Mouse (Mus musculus): ENCODE results near the gene Fbxl16. TPM values are rescaled to one million over a fixed set of nuclear protein-coding genes. Genes with fewer than 3 reads are reported as not detected.

Gene Fbxl16
- total RNA-seq, 4 experiments from 2014 or later, result 603 to 725 (median 681) TPM

DNA sequence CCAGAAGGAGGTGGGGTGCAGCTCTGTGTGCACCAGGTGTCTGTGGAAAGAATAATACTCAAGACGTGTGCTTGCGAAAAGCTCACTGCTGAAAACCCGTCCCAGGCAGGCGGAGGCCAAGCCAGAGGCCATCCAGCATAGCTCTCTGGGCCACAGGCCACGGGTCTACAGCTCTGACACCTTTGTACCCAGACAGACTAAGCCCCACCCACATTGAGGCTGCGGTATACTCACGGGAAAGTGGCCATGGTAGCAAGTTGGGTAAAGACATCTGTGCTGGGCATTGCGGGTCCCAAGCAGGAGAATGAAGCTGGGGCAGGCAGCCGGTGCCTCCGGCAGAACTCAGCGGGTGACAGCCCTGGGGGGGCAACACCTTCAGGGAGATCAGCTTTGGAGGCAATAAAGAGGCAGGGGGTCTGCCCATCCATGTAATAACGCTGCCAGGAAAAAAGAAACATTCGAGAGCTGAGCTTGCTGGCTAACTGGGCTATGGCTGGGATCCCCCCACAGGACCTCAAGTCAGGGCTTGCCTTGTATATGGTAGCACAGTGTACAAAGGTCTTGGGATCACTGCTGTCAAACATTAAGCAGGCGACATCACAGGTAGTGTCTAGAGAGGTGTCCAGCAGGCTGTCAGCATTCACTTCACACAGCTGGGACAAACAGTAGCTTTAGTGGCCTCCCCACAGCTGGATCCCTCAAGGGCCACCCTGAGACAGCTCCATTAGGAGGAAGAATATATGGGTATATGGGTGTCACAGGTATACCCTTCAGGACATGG, 30.8 kb downstream of the Fbxl16 start:
- no peak for DNase-seq (ENCODE audit: low spot score in 2 of 2)

DNA sequence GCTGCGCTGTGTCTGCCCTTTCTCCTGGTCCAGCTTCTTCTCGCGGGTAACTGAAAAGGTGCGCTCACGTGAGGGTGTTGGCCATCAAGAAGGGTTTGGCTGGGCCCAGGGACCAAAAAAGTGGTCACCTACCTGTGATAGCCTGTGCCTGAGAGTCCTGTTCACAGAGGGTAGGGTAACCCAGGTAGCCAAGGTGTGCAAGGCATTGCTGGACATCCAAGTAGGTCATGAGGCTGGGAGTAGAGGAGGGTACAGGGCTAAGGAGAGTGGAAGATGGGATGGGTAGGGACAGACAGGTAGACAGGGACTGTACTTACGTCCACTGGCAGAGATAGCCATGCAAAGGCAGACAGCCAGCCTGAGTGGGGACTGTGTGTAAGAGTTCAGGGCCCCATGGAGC, 31.6 kb downstream of the Fbxl16 start:
- no peak for DNase-seq (ENCODE audit: low spot score in 2 of 2)

DNA sequence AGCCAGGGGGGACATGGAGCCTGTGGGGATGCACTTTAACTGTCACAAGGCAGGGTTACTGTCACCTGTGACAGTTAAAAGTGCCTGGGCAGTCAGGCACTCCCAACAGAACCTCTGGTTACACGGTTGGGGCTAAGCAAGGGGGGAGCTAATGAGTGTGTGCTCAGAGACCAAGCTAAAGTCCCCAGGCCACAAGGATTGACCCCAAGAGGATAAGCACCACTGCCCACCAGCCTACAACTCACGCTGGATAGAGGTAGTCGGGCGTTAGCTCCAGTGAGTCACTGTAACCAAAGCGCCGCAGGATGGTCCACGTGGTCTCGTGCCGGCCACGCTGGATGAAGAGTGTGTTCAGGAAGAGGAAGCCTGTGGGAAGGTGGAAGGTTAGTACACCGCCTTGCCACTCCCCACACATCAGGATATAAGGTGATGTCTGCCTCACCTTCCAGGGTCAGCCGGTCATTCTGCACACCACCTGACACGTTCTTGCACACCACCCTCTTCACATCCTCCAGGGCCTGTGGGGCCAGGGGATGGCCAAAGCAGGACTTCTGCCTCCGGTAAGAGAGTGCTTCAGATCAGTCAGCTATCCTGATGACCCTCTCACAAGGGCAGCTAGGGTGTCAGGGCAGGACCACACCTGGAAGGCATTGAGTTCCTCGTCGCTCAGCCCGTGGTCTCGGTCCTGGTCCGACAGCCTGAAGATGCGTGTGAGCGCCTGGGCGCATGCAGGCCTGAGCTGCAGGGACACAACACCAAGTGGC, 32.4 kb downstream of the Fbxl16 start, which contains the start of gene Gm20683:
Gene Gm20683, minus strand, starts transcription at position 647 of the 764 bp plus-strand sequence.
- no peak for DNase-seq (ENCODE audit: low spot score in 2 of 2)

DNA sequence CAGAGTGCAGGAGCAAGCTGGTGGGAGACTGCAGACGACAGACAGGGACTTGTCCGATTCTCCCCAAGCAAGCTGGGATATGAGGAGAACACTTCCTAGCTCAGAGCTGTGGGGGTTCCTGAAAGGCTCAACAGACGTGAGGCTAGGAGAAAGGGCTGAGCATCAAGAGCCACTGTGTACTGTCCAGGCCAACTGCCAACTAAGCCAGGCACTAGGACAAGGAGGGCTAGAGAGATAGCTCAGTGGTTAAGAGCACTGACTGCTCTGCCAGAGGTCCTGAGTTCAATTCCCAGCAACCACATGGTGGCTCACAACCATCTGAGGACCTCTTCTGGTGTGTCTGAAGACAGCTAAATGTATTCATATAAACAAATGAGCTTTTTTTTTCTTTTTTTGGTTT, 33.6 kb downstream of the Fbxl16 start:
- no peak for DNase-seq (ENCODE audit: low spot score in 2 of 2)

DNA sequence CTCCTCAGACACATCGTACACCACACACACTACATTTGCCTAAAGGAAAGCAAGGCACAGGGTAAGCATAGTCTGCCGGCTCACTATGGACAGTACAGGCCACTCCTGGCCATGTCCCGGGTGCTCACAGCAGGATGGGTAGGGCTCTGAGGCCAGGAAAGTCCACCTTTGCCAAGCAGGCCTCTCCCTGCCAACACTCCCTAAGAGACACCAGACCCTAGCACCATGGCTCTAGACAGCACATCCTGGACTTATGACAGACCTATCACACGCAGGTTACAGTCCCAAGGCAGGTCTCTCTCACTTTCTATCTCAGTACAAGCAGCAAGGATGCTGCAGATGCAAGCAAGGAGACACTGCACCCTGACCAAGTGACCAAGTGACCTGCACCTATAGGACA, 34.2 kb downstream of the Fbxl16 start:
- DNase-seq (ENCODE audit: low spot score in 2 of 2), result no peak

DNA sequence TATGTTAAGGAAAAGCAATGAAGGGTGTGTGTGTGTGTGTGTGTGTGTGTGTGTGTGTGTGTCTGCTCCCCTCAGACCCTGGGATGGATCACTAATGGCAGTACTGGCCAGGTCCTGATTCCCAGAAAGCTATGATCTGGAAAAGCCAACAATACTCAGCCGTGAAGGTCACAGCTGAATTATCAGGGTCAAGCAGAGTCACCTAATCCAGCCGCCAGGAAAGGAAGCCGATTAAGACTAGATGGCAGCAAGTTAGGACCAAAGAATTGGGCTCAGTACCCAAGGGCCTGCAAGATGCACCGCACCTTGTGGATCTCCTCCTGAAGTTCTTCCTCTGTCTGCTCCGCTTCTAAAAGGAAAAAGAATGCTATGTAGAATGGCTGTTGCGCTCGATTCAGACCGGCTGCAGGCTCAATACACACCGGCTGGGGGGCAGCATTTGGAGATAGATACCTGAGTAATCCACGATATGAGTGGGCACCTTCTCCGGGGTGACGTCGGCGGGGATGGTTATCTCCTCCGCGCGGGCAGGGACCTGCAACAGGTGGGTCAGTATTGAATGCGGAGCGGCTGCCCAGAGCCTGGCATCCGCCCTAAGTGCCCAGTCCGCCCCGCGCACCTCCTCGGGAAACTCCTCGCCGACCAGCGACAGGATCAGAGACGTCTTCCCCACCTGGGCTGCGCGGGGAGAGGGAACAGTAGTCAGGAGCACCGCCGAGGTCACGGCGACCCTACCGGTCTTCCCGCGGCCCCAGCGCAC, 34.9 kb downstream of the Fbxl16 start:
- peak in 1 of 2 experiments; percentile 27 for DNase-seq (ENCODE audit: low spot score in 2 of 2)

DNA sequence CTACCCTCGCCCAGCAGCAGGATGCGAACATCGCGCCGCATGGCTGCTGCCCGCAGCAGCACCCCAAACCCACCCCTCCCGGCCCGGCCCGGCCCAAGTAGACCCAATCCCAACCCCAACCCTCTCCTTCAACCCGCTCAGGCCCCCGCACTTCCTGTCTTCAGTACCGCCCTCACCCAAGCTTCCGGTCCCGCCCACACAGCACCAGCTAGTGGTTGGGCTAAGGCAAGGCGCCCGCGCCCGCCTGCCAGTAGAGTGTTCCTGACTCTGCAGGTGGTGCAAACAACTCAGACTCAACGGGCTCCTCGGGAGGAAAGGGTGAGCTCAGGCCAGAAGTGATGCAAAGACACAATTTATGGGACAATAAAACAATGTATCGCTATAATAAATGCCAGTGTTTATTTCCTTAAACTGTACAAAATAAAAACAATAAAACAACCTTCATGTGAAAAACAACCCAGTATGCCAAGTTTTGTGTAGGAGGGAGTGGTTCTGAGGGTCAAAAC, 35.6 kb downstream of the Fbxl16 start, which contains the start of gene Rhot2:
Gene Rhot2, minus strand, starts transcription at position 456 of the 506 bp plus-strand sequence.
- DNase-seq (ENCODE audit: low spot score in 2 of 2), result peak; percentile 78 to 94

DNA sequence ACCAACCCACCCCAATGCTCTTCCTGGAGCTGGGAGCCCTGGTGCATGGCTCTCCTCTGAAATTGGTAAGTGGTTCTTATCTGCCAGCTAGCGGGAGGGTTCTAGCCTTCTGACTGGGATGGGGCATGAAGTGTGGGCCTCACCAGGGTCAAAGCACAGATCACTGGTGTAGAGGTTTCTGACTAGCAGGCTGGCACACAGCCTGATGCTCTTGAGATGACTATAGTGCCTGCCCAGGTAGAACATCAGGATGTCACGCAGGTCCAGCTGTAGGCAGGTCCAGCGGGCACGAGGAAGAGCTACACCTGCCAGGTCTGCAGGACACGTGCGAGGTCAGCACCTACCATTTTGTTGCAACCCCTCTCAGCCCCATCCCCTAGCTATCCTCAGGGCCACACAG, 51.3 kb downstream of the Fbxl16 start:
- DNase-seq (ENCODE audit: low spot score in 2 of 2), result no peak

DNA sequence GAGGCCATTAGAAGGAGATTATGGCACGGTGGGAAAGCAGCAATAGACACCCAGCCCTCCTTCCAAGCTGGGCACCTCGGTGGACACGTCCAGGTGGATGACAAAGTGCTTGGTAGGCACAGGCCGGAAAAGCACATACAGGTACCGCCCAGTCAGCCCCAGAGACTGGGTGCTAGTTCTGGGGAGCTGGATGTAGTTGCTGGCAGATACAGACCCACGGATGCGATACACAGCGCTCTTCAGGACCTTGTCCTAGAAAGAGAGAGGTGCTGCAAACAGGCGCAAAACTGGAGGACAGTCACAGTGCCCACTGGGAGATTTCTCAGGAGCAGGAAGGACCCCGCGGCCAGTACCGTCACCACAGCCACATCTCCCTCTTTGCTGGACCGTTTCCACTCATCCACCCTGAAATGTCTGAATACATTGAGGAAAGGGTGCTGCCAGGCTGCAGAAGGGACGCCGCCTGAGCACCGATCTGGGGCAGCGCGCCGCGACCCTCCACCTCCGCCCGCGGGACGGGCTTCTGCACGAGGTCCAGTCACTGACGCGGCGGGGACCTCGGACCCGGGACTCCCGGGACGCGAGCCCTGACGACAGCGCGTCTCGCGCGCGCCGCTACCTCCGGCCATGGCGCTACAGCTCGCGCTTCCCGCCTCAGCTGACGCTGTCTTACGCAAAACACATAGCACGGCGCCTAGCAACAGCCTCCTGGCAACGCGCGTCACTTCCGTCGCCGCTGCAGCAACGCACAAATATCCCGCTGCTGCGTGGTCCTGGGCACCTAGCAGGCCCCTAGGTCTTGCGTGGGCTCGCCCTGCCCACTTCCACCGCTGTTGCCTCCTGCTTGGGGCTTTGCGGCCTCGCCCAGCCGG, 52.2 kb downstream of the Fbxl16 start, which contains the start of gene Wdr90:
Gene Wdr90, minus strand, starts transcription at position 670 of the 872 bp plus-strand sequence.
- peak; percentile 85 to 93 for DNase-seq (ENCODE audit: low spot score in 2 of 2)

DNA sequence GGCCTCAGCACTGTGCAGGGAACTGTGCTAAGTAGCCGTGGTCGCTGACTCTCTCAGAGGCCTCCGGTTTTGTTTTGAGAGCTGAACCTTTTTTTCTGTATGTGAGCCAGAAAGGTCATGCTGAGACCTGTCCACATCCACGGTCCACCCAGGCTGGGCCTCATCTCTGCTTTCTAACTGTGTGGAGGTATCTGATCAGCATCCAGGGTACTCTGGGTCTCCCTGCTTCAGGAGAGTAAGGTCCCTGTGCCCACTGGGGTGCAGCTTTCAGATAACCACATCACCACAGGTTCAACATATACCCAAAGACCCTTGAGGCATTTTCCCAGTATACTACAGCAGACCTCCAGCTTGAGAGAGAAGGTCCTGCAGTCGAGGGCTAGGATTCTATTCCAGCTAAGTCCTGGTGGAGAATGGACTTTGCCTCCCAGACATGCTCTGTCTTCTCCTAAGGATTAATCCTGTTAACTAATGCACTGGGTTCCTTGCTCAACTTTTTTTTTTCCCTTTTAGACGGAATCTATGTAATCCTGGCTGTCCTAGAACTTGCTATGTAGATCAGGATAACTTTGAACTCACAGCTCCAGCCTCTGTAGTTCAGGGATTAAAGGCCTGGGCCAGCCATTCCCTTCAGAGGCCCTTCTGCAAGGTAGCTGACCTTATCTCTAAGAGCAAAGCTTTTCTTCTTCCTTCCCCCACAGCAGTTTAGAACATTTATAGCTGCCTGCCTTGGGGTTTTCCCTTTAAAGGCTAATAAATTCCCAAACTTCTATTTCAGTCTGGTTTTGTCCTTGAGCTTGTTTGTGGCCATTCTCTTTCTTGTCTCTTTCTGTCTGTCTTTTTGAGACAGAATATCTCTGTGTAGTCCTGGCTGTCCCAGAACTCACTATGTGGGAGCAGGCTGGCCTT, 53.1 kb downstream of the Fbxl16 start:
- no peak for DNase-seq (ENCODE audit: low spot score in 2 of 2)

DNA sequence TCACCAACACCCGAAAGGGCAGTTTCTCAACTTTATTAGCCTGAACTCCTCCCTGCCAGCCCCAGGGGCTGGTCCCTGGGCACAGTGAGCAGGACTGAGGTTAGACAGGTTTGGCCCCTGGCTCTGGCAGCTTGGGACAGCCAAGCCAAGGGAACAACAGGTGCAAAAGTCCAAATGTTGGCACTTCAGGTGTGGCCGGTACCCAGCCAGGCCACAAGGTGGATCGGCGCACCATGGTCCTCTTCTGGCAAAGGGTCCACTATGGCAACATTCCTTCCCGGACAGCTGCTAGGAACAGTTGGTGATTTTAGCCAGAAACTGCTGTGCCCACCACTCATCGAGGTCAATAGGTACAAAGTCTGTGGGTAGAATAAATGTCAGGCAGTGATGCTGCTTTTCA, 54.8 kb downstream of the Fbxl16 start:
- no peak for DNase-seq (ENCODE audit: low spot score in 2 of 2)

DNA sequence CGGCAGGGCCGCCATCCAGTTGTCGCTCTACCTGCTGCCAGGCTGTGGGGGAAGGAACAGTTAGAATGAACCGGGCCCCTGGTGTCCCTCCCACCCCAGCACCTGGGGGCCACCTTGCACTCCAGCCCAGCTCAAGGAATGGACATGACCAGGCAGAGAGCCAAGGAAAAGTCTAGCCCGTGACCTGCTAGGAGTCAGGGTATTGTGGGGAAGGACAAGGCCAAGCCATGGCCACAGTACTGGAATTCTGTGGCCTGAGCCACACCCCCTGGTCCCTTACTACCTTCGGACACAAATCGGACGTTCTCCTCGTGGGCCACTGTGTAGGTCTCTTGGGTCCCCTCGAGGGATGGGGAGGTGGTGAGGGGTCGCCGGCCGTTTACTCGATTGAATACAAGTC, 55.4 kb downstream of the Fbxl16 start:
- DNase-seq (ENCODE audit: low spot score in 2 of 2), result no peak

DNA sequence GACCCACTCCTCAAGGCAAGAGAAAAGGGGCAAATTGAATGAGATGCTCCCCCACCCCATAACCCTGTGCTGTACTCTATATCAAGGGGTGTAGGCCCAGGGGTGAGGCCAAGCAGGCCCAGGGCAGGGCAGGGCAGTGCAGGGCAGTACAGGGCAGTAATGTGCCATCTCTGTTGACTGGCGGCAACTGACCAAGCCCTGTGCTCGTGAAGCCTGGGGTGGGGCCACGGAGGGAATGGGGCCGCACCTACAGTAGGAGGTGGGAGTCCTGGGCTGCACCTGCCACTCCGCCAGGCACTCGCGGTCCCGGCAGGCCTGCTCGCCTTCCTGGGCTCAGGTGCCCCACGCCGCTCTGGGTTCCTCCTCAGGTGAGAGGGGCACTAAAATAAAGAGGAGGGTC, 56.4 kb downstream of the Fbxl16 start:
- DNase-seq (ENCODE audit: low spot score in 2 of 2), result no peak

DNA sequence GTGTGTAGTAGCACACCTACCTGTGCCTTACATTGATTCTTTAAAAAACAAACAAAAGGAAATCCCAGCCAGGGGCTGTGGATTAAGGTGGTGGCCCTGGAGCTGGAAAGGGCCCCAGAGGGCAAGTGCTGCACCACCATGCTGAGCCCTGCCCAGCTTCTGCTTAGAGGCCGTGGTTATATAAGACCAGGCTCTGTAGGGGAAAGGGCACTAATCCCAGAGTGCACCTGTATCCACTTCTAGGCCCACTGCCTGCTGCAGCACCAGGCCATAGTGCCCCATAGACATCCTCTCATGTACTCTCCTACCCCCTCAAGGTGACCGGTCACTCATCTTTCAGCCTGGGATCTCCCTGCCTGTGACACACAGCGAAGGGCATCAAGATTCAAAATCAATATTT, 57.3 kb downstream of the Fbxl16 start:
- DNase-seq (ENCODE audit: low spot score in 2 of 2), result no peak

DNA sequence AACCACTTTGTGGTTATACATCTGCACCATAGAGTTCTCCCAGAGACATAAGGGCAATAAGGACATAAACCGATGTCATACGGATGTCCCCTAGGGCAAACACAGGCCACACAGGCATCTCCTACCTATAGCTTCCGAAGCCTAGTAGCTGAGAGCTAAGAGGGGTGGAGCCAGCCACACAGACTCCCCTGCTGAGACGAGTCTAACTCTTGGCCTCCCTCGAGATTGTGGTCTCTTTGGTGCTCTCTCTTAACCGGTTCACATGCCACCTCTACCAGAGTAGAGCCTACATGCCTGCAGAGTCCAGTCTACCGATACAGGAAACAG, 58.6 kb downstream of the Fbxl16 start:
- DNase-seq (ENCODE audit: low spot score in 2 of 2), result no peak

DNA sequence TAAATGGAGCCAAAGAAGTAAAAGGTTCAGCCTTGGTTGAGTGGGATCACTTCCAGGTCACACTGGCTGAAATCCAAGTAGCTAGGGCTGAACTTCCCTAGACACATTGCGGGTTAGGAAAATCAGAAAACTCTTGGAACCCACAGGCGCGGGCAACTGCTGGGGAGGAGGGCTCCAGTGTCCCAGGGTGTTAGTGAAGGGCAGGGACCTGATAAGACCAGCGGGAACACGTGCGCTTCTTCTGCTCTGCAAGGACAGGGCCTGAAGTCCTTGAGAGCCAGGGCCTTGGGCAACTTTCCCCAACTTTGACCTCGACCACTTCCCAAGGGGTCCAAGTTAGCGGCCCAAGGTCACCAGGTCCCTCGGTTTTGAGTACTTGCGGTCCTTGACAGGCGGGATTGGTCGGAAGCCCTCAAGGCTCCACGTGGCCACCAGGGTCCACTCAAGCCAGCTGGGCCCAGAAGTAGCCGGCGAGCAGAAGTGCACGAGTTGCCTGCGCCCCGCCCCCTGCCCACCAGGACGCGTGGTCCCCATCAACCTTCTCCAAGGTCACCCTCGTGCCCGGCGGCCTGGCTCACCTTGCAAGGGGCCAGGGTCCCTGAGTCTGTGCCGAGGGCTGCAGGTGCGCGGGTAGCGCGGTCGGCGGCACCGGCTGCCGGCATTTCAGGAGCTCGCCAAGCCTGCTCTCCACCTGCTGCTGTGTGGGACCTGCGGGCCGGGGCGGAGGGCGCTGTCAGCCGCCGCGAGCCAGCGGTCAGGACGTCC, 59.1 kb downstream of the Fbxl16 start:
- peak in 1 of 2 experiments; percentile 16 for DNase-seq (ENCODE audit: low spot score in 2 of 2)

DNA sequence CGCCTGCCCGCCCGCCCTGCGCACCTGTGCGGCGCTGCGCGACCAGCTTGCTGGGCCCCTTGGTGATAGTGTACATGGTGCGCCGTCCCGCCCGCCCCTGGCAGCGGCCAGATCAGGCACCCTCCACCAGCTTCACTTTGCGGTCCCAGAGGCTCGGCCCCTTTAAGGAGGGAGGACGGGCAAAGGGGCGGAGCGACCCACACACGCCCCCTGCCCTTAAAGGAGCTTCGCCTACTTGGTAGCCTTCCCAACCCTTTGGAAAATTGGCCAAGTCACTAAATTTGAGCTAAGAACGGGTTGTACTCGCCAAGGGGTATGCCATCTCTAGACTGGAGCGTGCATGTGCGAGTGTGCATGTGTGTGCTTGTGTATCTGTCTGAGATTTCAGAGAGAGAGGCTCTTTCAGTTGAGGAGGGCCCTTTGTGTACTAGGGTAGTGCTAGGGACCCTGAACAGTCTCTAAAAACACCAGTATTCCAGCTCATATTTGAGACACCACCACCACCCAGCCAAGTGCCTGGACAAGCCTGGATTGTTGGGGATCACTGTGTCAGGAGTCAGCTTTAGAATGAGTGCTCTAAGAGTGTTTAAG, 59.8 kb downstream of the Fbxl16 start, which contains the start of gene Mcrip2:
Gene Mcrip2, minus strand, starts transcription at position 164 of the 591 bp plus-strand sequence.
- DNase-seq (ENCODE audit: low spot score in 2 of 2), result peak; percentile 69 to 73

DNA sequence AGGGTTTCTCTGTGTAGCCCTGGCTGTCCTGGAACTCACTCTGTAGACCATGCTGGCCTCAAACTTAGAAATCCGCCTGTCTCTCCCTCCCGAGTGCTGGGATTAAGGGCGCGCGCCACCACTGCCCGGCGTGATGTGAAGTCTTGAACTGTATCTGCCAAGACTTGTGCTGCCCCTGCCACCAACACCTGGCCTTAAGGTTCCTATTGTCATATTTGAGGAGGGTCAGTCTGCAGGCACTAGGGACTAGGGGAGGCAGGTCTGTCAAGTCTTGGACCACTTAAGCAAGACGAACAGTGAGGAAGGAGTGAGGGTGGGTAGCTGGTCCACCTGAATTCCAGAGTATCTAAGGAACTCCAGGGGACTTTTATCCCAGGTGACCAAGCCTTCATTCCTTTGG, 60.6 kb downstream of the Fbxl16 start:
- peak in 1 of 2 experiments; percentile 5 for DNase-seq (ENCODE audit: low spot score in 2 of 2)
